Mouse (Mus musculus): Measurements from ENCODE around the gene Zfp651. TPM values are rescaled to one million over a fixed set of nuclear protein-coding genes. Genes with fewer than 3 reads are reported as not detected.

Gene Zfp651
- polyA plus RNA-seq, 1 experiment, result 68.5 TPM

GRCm38 (mm10) chr9:121719347-121720331 lies 39.5 kb upstream of the Zfp651 start:
- TF ChIP-seq CTCF (IDR thresholded peaks at IDR 0.05; ENCODE audit: borderline replicate concordance, insufficient read depth, low read depth, low read length), result no peak
- no peak for TF ChIP-seq POLR2A (IDR thresholded peaks at IDR 0.05; ENCODE audit: borderline replicate concordance, insufficient read depth, low read length)
- 1% methylated on average over 74 of the region's 87 CpGs for WGBS
- DNase-seq, result peak in 1 of 2 experiments; percentile 48
- peak overlapping the region; percentile 15 for H3K27ac ChIP-seq (ENCODE audit: insufficient read depth, low read length)
- no peaks in the 10 kb centered on the region for H3K27me3 ChIP-seq (ENCODE audit: control insufficient read depth, insufficient read depth, low read length)
- peaks cover 5% of the 10 kb centered on the region; the same call in 1 of the 2 replicates for H3K4me1 ChIP-seq (ENCODE audit: control insufficient read depth, insufficient read depth, low read length)
- H3K4me3 ChIP-seq (replicated peaks; ENCODE audit: insufficient read depth, low read depth, low read length), result peak overlapping the region; percentile 100

DNA sequence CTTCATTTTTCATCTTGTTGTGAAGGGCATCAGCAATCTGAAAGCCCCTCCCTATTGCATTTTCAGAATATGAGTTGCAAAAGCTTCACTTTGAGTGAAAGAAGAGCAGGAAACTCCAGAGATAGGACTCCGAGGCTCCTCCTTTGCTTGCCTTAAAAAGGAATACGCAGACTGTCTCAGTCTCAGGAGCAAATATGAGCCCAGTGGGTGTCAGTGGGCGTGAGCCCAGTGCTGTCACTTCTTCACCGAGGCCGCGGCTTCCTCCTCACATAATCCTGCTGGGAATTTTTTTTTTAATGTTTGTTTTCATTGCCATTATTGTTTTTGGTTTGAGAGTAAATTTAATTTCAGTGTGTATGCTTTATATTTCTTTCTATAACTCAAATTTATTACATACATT lies 18.6 kb upstream of the Zfp651 start:
- Histone ChIP-seq H3K4me3 (replicated peaks; ENCODE audit: insufficient read depth, low read depth, low read length) (no peak overlapping the region), H3K27ac (ENCODE audit: insufficient read depth, low read length) (no peak overlapping the region), H3K4me1 (ENCODE audit: control insufficient read depth, insufficient read depth, low read length) (no peaks in the 10 kb centered on the region), H3K27me3 (ENCODE audit: control insufficient read depth, insufficient read depth, low read length) (no peaks in the 10 kb centered on the region)
- no peak for TF ChIP-seq CTCF (IDR thresholded peaks at IDR 0.05; ENCODE audit: borderline replicate concordance, insufficient read depth, low read depth, low read length)
- no peak for TF ChIP-seq POLR2A (IDR thresholded peaks at IDR 0.05; ENCODE audit: borderline replicate concordance, insufficient read depth, low read length)
- DNase-seq, result no peak
- 54% methylated on average over 6 of the region's 6 CpGs for WGBS

- 90% methylated on average over 3 of the region's 3 CpGs for whole genome bisulfite sequencing
- Histone ChIP-seq H3K4me1 (ENCODE audit: control insufficient read depth, insufficient read depth, low read length) (no peaks in the 10 kb centered on the region), H3K4me3 (replicated peaks; ENCODE audit: insufficient read depth, low read depth, low read length) (no peak overlapping the region), H3K27ac (ENCODE audit: insufficient read depth, low read length) (no peak overlapping the region), H3K27me3 (ENCODE audit: control insufficient read depth, insufficient read depth, low read length) (no peaks in the 10 kb centered on the region)
- no peak for DNase-seq
- TF ChIP-seq CTCF (IDR thresholded peaks at IDR 0.05; ENCODE audit: borderline replicate concordance, insufficient read depth, low read depth, low read length), result no peak
- no peak for TF ChIP-seq POLR2A (IDR thresholded peaks at IDR 0.05; ENCODE audit: borderline replicate concordance, insufficient read depth, low read length)
Measured at GRCm38 (mm10) chr9:121741168-121741567, 18.0 kb upstream of the Zfp651 start.

- Histone ChIP-seq H3K4me3 (replicated peaks; ENCODE audit: insufficient read depth, low read depth, low read length) (no peak overlapping the region), H3K27me3 (ENCODE audit: control insufficient read depth, insufficient read depth, low read length) (no peaks in the 10 kb centered on the region), H3K27ac (ENCODE audit: insufficient read depth, low read length) (no peak overlapping the region), H3K4me1 (ENCODE audit: control insufficient read depth, insufficient read depth, low read length) (no peaks in the 10 kb centered on the region)
- TF ChIP-seq CTCF (IDR thresholded peaks at IDR 0.05; ENCODE audit: borderline replicate concordance, insufficient read depth, low read depth, low read length) (no peak), POLR2A (IDR thresholded peaks at IDR 0.05; ENCODE audit: borderline replicate concordance, insufficient read depth, low read length) (no peak)
- 93% methylated on average over 8 of the region's 8 CpGs for WGBS
- DNase-seq, result no peak
Measured at GRCm38 (mm10) chr9:121744051-121744450, 15.1 kb upstream of the Zfp651 start.

DNA sequence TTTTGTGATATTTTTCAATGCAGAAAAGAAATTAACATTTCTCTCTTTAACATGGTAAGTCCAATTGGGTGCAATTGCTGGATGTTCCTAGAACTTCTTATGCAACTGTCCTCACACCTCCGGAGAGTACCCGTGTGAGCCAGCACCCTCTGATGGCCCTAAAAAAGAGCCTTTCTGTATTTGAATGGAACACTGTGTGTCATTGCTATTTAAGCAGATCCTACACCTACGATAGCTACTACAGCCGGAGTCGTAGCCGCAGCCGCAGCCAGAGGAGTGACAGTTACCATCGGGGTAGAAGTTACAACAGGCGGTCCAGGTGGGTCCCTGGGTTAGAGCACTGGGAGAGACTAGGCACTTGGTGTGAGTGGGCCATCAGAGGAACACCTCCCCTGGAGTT lies 6.4 kb upstream of the Zfp651 start:
- Histone ChIP-seq H3K4me3 (replicated peaks; ENCODE audit: insufficient read depth, low read depth, low read length) (no peak overlapping the region), H3K4me1 (ENCODE audit: control insufficient read depth, insufficient read depth, low read length) (no peaks in the 10 kb centered on the region), H3K27me3 (ENCODE audit: control insufficient read depth, insufficient read depth, low read length) (no peaks in the 10 kb centered on the region), H3K27ac (ENCODE audit: insufficient read depth, low read length) (no peak overlapping the region)
- TF ChIP-seq CTCF (IDR thresholded peaks at IDR 0.05; ENCODE audit: borderline replicate concordance, insufficient read depth, low read depth, low read length), result no peak
- TF ChIP-seq POLR2A (IDR thresholded peaks at IDR 0.05; ENCODE audit: borderline replicate concordance, insufficient read depth, low read length), result no peak
- WGBS, result 94% methylated on average over 9 of the region's 9 CpGs
- DNase-seq, result no peak

- H3K4me3 ChIP-seq (replicated peaks; ENCODE audit: insufficient read depth, low read depth, low read length), result no peak overlapping the region
- WGBS, result 82% methylated on average over 3 of the region's 3 CpGs
- H3K27ac ChIP-seq (ENCODE audit: insufficient read depth, low read length), result no peak overlapping the region
- DNase-seq, result no peak
- TF ChIP-seq POLR2A (IDR thresholded peaks at IDR 0.05; ENCODE audit: borderline replicate concordance, insufficient read depth, low read length) (no peak), CTCF (IDR thresholded peaks at IDR 0.05; ENCODE audit: borderline replicate concordance, insufficient read depth, low read depth, low read length) (no peak)
- H3K27me3 ChIP-seq (ENCODE audit: control insufficient read depth, insufficient read depth, low read length), result no peaks in the 10 kb centered on the region
- H3K4me1 ChIP-seq (ENCODE audit: control insufficient read depth, insufficient read depth, low read length), result 0 out of 2 replicates have a peak, but pooled peaks cover 7% of the 10 kb centered on the region
Measured at GRCm38 (mm10) chr9:121754624-121755023, 4.5 kb upstream of the Zfp651 start.

DNA sequence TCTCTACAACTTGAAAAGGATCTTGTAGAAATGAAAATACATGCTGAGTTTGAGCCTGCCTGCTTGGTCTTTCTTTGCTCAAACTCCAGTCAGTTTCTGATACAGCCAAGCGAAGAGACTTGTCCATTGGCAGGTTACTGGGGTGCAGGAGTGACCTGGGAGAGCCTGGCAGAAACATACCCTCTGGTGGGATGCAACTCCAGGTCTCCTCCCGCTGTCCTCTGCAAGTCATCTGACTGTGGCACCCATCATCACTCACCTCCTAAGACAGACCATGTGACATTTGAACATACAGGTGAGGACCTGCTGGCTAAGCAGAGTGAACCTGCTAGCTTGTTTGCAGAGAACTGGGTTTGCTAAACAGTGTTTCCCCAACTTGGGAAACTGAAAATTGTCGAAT lies 2.3 kb upstream of the Zfp651 start:
- DNase-seq, result no peak
- Histone ChIP-seq H3K4me1 (ENCODE audit: control insufficient read depth, insufficient read depth, low read length) (peaks cover 12% of the 10 kb centered on the region; the same call in 1 of the 2 replicates), H3K27ac (ENCODE audit: insufficient read depth, low read length) (no peak overlapping the region), H3K4me3 (replicated peaks; ENCODE audit: insufficient read depth, low read depth, low read length) (no peak overlapping the region), H3K27me3 (ENCODE audit: control insufficient read depth, insufficient read depth, low read length) (no peaks in the 10 kb centered on the region)
- WGBS, result 89% methylated on average over 3 of the region's 3 CpGs
- no peak for TF ChIP-seq POLR2A (IDR thresholded peaks at IDR 0.05; ENCODE audit: borderline replicate concordance, insufficient read depth, low read length)
- TF ChIP-seq CTCF (IDR thresholded peaks at IDR 0.05; ENCODE audit: borderline replicate concordance, insufficient read depth, low read depth, low read length), result no peak

- DNase-seq, result peak in 1 of 2 experiments; percentile 37
- WGBS, result 15% methylated on average over 3 of the region's 3 CpGs
- H3K4me1 ChIP-seq (ENCODE audit: control insufficient read depth, insufficient read depth, low read length), result peaks cover 16% of the 10 kb centered on the region; the same call in 1 of the 2 replicates
- H3K27ac ChIP-seq (ENCODE audit: insufficient read depth, low read length), result 0 out of 2 replicates have a peak overlapping the region, but pooled peaks have one; percentile 23
- H3K4me3 ChIP-seq (replicated peaks; ENCODE audit: insufficient read depth, low read depth, low read length), result no peak overlapping the region
- TF ChIP-seq POLR2A (IDR thresholded peaks at IDR 0.05; ENCODE audit: borderline replicate concordance, insufficient read depth, low read length) (no peak), CTCF (IDR thresholded peaks at IDR 0.05; ENCODE audit: borderline replicate concordance, insufficient read depth, low read depth, low read length) (no peak)
- H3K27me3 ChIP-seq (ENCODE audit: control insufficient read depth, insufficient read depth, low read length), result no peaks in the 10 kb centered on the region
Measured at GRCm38 (mm10) chr9:121757432-121757831, 1.7 kb upstream of the Zfp651 start.
